Mouse (Mus musculus): ENCODE data around the gene Actl11.

The Actl11 gene

GRCm38 (mm10) chr9:107928169-107928568 lies at the start of gene Actl11:
Gene Actl11 (plus strand): TSS chr9:107928469.
- no peak for TF ChIP-seq GATA4 (IDR thresholded peaks at IDR 0.05; ENCODE audit: insufficient replicate concordance, low read length)

GRCm38 (mm10) chr9:107880411-107880810 lies 47.9 kb upstream of the Actl11 start:
- TF ChIP-seq GATA4 (IDR thresholded peaks at IDR 0.05; ENCODE audit: insufficient replicate concordance, low read length) = no peak

- no peak; the same call in 1 of the 2 replicates for TF ChIP-seq GATA4 (IDR thresholded peaks at IDR 0.05; ENCODE audit: insufficient replicate concordance, low read length)
Measured at GRCm38 (mm10) chr9:107887804-107888266, 40.4 kb upstream of the Actl11 start, which contains the start of gene Mon1a. Gene Mon1a (plus strand): TSS chr9:107888151.

GRCm38 (mm10) chr9:107888267-107888850 lies 39.9 kb upstream of the Actl11 start:
- no peak; the same call in 1 of the 2 replicates for TF ChIP-seq GATA4 (IDR thresholded peaks at IDR 0.05; ENCODE audit: insufficient replicate concordance, low read length)

- no peak for TF ChIP-seq GATA4 (IDR thresholded peaks at IDR 0.05; ENCODE audit: insufficient replicate concordance, low read length)
Measured at GRCm38 (mm10) chr9:107890260-107890659, 38.0 kb upstream of the Actl11 start.

GRCm38 (mm10) chr9:107891023-107891422 lies 37.2 kb upstream of the Actl11 start:
- no peak for TF ChIP-seq GATA4 (IDR thresholded peaks at IDR 0.05; ENCODE audit: insufficient replicate concordance, low read length)

- TF ChIP-seq GATA4 (IDR thresholded peaks at IDR 0.05; ENCODE audit: insufficient replicate concordance, low read length) = no peak
Measured at GRCm38 (mm10) chr9:107898563-107898962, 29.7 kb upstream of the Actl11 start.

- TF ChIP-seq GATA4 (IDR thresholded peaks at IDR 0.05; ENCODE audit: insufficient replicate concordance, low read length) = no peak
Measured at GRCm38 (mm10) chr9:107899855-107900254, 28.4 kb upstream of the Actl11 start.

- TF ChIP-seq GATA4 (IDR thresholded peaks at IDR 0.05; ENCODE audit: insufficient replicate concordance, low read length) = no peak
Measured at GRCm38 (mm10) chr9:107900840-107901626, 27.2 kb upstream of the Actl11 start.

- no peak for TF ChIP-seq GATA4 (IDR thresholded peaks at IDR 0.05; ENCODE audit: insufficient replicate concordance, low read length)
Measured at GRCm38 (mm10) chr9:107901627-107901914, 26.7 kb upstream of the Actl11 start.

- TF ChIP-seq GATA4 (IDR thresholded peaks at IDR 0.05; ENCODE audit: insufficient replicate concordance, low read length) = no peak
Measured at GRCm38 (mm10) chr9:107904726-107905125, 23.5 kb upstream of the Actl11 start.

- no peak for TF ChIP-seq GATA4 (IDR thresholded peaks at IDR 0.05; ENCODE audit: insufficient replicate concordance, low read length)
Measured at GRCm38 (mm10) chr9:107906252-107906966, 21.9 kb upstream of the Actl11 start, which contains the start of gene Mst1r. Gene Mst1r (plus strand): TSS chr9:107906873.

GRCm38 (mm10) chr9:107906967-107907800 lies 21.1 kb upstream of the Actl11 start:
- no peak for TF ChIP-seq GATA4 (IDR thresholded peaks at IDR 0.05; ENCODE audit: insufficient replicate concordance, low read length)

- no peak for TF ChIP-seq GATA4 (IDR thresholded peaks at IDR 0.05; ENCODE audit: insufficient replicate concordance, low read length)
Measured at GRCm38 (mm10) chr9:107907801-107908120, 20.5 kb upstream of the Actl11 start.

All from liver, adult (tissue).